Mouse (Mus musculus): ENCODE results near the gene Ofcc1. TPM values are rescaled to one million over a fixed set of nuclear protein-coding genes. Genes with fewer than 3 reads are reported as not detected.

The Ofcc1 gene
- polyA plus RNA-seq, 1 experiment from 2014 or later, result not detected

- Histone ChIP-seq H3K9ac (no peak overlapping the region), H3K4me2 (replicated peaks) (no peak overlapping the region), H3K27ac (no peak overlapping the region), H3K4me1 (no peaks in the 10 kb centered on the region), H3K4me3 (no peak overlapping the region), H3K36me3 (no peaks in the 10 kb centered on the region), H3K27me3 (no peaks in the 10 kb centered on the region), H3K9me3 (no peaks in the 10 kb centered on the region)
- ATAC-seq (ENCODE audit: insufficient number of reproducible peaks, insufficient read depth, low FRiP score, low TSS enrichment), result no peak
- 63% methylated on average over 4 of the region's 4 CpGs for WGBS
These were observed 46.0 kb downstream of the Ofcc1 start for GRCm38 (mm10) chr13:40315158-40315792.

- Histone ChIP-seq H3K9ac (no peak overlapping the region), H3K27me3 (no peaks in the 10 kb centered on the region), H3K4me3 (no peak overlapping the region), H3K36me3 (no peaks in the 10 kb centered on the region), H3K4me1 (no peaks in the 10 kb centered on the region), H3K27ac (no peak overlapping the region), H3K9me3 (no peaks in the 10 kb centered on the region), H3K4me2 (replicated peaks) (no peak overlapping the region)
- WGBS, result 85% methylated on average over 2 of the region's 2 CpGs
- ATAC-seq (ENCODE audit: insufficient number of reproducible peaks, insufficient read depth, low FRiP score, low TSS enrichment), result no peak
These were observed 68.4 kb downstream of the Ofcc1 start for GRCm38 (mm10) chr13:40292891-40293290.

- no peak overlapping the region for H3K9ac ChIP-seq
- no peaks in the 10 kb centered on the region; the same call in 1 of the 2 replicates for H3K27me3 ChIP-seq
- no peaks in the 10 kb centered on the region for H3K36me3 ChIP-seq
- H3K4me2 ChIP-seq (replicated peaks), result no peak overlapping the region
- WGBS, result 76% methylated on average over 10 of the region's 10 CpGs
- H3K27ac ChIP-seq, result no peak overlapping the region
- H3K4me3 ChIP-seq, result no peak overlapping the region
- H3K9me3 ChIP-seq, result no peaks in the 10 kb centered on the region
- peaks cover 6% of the 10 kb centered on the region; the same call in 1 of the 2 replicates for H3K4me1 ChIP-seq
- no peak for ATAC-seq (ENCODE audit: insufficient number of reproducible peaks, insufficient read depth, low FRiP score, low TSS enrichment)
These were observed 70.4 kb downstream of the Ofcc1 start for GRCm38 (mm10) chr13:40290846-40291245.

GRCm38 (mm10) chr13:40288650-40289049, 72.6 kb downstream of the Ofcc1 start:
- H3K4me3 ChIP-seq, result no peak overlapping the region
- H3K4me2 ChIP-seq (replicated peaks), result no peak overlapping the region
- no peaks in the 10 kb centered on the region for H3K36me3 ChIP-seq
- no peak overlapping the region for H3K9ac ChIP-seq
- H3K4me1 ChIP-seq, result peaks cover 6% of the 10 kb centered on the region; the same call in 1 of the 2 replicates
- no peaks in the 10 kb centered on the region for H3K9me3 ChIP-seq
- no peaks in the 10 kb centered on the region; the same call in 1 of the 2 replicates for H3K27me3 ChIP-seq
- no peak for ATAC-seq (ENCODE audit: insufficient number of reproducible peaks, insufficient read depth, low FRiP score, low TSS enrichment)
- 67% methylated on average over 4 of the region's 4 CpGs for WGBS
- H3K27ac ChIP-seq, result no peak overlapping the region

GRCm38 (mm10) chr13:40287266-40288002, 73.8 kb downstream of the Ofcc1 start:
- Histone ChIP-seq H3K27me3 (no peaks in the 10 kb centered on the region; the same call in 1 of the 2 replicates), H3K4me1 (peaks cover 6% of the 10 kb centered on the region; the same call in 1 of the 2 replicates), H3K4me2 (replicated peaks) (peak overlapping the region; percentile 48), H3K9ac (no peak overlapping the region), H3K4me3 (peak overlapping the region; percentile 8; the same call in 1 of the 2 replicates), H3K27ac (no peak overlapping the region), H3K9me3 (no peaks in the 10 kb centered on the region), H3K36me3 (no peaks in the 10 kb centered on the region)
- no peak for ATAC-seq (ENCODE audit: insufficient number of reproducible peaks, insufficient read depth, low FRiP score, low TSS enrichment)
- 26% methylated on average over 21 of the region's 21 CpGs for WGBS

GRCm38 (mm10) chr13:40285234-40285791, 75.9 kb downstream of the Ofcc1 start:
- no peaks in the 10 kb centered on the region; the same call in 1 of the 2 replicates for H3K27me3 ChIP-seq
- no peak overlapping the region for H3K4me2 ChIP-seq (replicated peaks)
- no peaks in the 10 kb centered on the region for H3K36me3 ChIP-seq
- no peaks in the 10 kb centered on the region for H3K9me3 ChIP-seq
- WGBS, result 62% methylated on average over 15 of the region's 15 CpGs
- no peak overlapping the region for H3K4me3 ChIP-seq
- H3K4me1 ChIP-seq, result peaks cover 6% of the 10 kb centered on the region; the same call in 1 of the 2 replicates
- H3K9ac ChIP-seq, result no peak overlapping the region
- ATAC-seq (ENCODE audit: insufficient number of reproducible peaks, insufficient read depth, low FRiP score, low TSS enrichment), result no peak
- H3K27ac ChIP-seq, result no peak overlapping the region

- no peaks in the 10 kb centered on the region; the same call in 1 of the 2 replicates for H3K27me3 ChIP-seq
- no peak overlapping the region for H3K27ac ChIP-seq
- no peak for ATAC-seq (ENCODE audit: insufficient number of reproducible peaks, insufficient read depth, low FRiP score, low TSS enrichment)
- H3K4me1 ChIP-seq, result no peaks in the 10 kb centered on the region
- H3K36me3 ChIP-seq, result no peaks in the 10 kb centered on the region
- no peak overlapping the region for H3K4me2 ChIP-seq (replicated peaks)
- no peak overlapping the region for H3K4me3 ChIP-seq
- no peaks in the 10 kb centered on the region for H3K9me3 ChIP-seq
- H3K9ac ChIP-seq, result no peak overlapping the region
- WGBS, result 68% methylated on average over 5 of the region's 5 CpGs
These were observed 80.6 kb downstream of the Ofcc1 start for GRCm38 (mm10) chr13:40280616-40281015.

- Histone ChIP-seq H3K27me3 (no peaks in the 10 kb centered on the region), H3K4me2 (replicated peaks) (no peak overlapping the region), H3K4me3 (no peak overlapping the region), H3K9ac (no peak overlapping the region), H3K36me3 (no peaks in the 10 kb centered on the region), H3K27ac (no peak overlapping the region), H3K4me1 (no peaks in the 10 kb centered on the region), H3K9me3 (no peaks in the 10 kb centered on the region)
- 85% methylated on average over 9 of the region's 9 CpGs for WGBS
- no peak for ATAC-seq (ENCODE audit: insufficient number of reproducible peaks, insufficient read depth, low FRiP score, low TSS enrichment)
These were observed 93.7 kb downstream of the Ofcc1 start for GRCm38 (mm10) chr13:40267546-40267945.

- WGBS, result 43% methylated on average over 16 of the region's 16 CpGs
- ATAC-seq (ENCODE audit: insufficient number of reproducible peaks, insufficient read depth, low FRiP score, low TSS enrichment), result no peak
- Histone ChIP-seq H3K9ac (no peak overlapping the region), H3K4me3 (no peak overlapping the region), H3K27me3 (no peaks in the 10 kb centered on the region), H3K4me1 (no peaks in the 10 kb centered on the region), H3K36me3 (no peaks in the 10 kb centered on the region), H3K9me3 (no peaks in the 10 kb centered on the region), H3K4me2 (replicated peaks) (no peak overlapping the region), H3K27ac (no peak overlapping the region)
These were observed 98.0 kb downstream of the Ofcc1 start for GRCm38 (mm10) chr13:40263087-40263807.

- H3K9me3 ChIP-seq, result no peaks in the 10 kb centered on the region
- 79% methylated on average over 5 of the region's 5 CpGs for WGBS
- no peaks in the 10 kb centered on the region for H3K27me3 ChIP-seq
- H3K9ac ChIP-seq, result no peak overlapping the region
- H3K4me3 ChIP-seq, result no peak overlapping the region
- no peaks in the 10 kb centered on the region for H3K4me1 ChIP-seq
- no peak for ATAC-seq (ENCODE audit: insufficient number of reproducible peaks, insufficient read depth, low FRiP score, low TSS enrichment)
- H3K4me2 ChIP-seq (replicated peaks), result no peak overlapping the region
- H3K36me3 ChIP-seq, result no peaks in the 10 kb centered on the region
- H3K27ac ChIP-seq, result no peak overlapping the region
These were observed 102.5 kb downstream of the Ofcc1 start for GRCm38 (mm10) chr13:40258757-40259156.

GRCm38 (mm10) chr13:40243821-40244220, 117.4 kb downstream of the Ofcc1 start:
- Histone ChIP-seq H3K4me1 (no peaks in the 10 kb centered on the region), H3K9ac (no peak overlapping the region), H3K4me2 (replicated peaks) (no peak overlapping the region), H3K4me3 (no peak overlapping the region), H3K27ac (no peak overlapping the region), H3K36me3 (no peaks in the 10 kb centered on the region), H3K27me3 (no peaks in the 10 kb centered on the region), H3K9me3 (no peaks in the 10 kb centered on the region)
- WGBS, result 80% methylated on average over 6 of the region's 6 CpGs
- ATAC-seq (ENCODE audit: insufficient number of reproducible peaks, insufficient read depth, low FRiP score, low TSS enrichment), result no peak

All from embryonic facial prominence, embryonic 12.5 days (tissue).